Mouse (Mus musculus): ENCODE results near the gene Krt80. TPM values are rescaled to one million over a fixed set of nuclear protein-coding genes. Genes with fewer than 3 reads are reported as not detected.

Krt80 gene
- polyA plus RNA-seq, 1 experiment from 2014 or later, result not detected

GRCm38 (mm10) chr15:101322640-101323039 is 47.3 kb downstream of the Krt80 start:
- no peak overlapping the region for H3K4me2 ChIP-seq (ENCODE audit: low read depth, low read length)
- H3K4me3 ChIP-seq (ENCODE audit: low read depth, low read length), result no peak overlapping the region
- H3K36me3 ChIP-seq (replicated peaks; ENCODE audit: control insufficient read depth, insufficient read depth, low read depth, low read length), result no peaks in the 10 kb centered on the region
- H3K9me3 ChIP-seq (replicated peaks; ENCODE audit: control insufficient read depth, low read length), result no peaks in the 10 kb centered on the region
- H3K27me3 ChIP-seq (ENCODE audit: control insufficient read depth, insufficient read depth, low read length), result no peaks in the 10 kb centered on the region
- 88% methylated on average over 7 of the region's 7 CpGs for WGBS
- H3K27ac ChIP-seq (replicated peaks; ENCODE audit: low read depth, low read length), result no peak overlapping the region
- no peak for DNase-seq (ENCODE audit: low spot score)
- H3K9ac ChIP-seq (replicated peaks; ENCODE audit: low read length), result no peak overlapping the region
- no peaks in the 10 kb centered on the region for H3K4me1 ChIP-seq (ENCODE audit: control insufficient read depth, insufficient read depth, low read length)
- ATAC-seq (replicated peaks; ENCODE audit: insufficient number of reproducible peaks, low FRiP score, low TSS enrichment, low read depth), result no peak

- 79% methylated on average over 5 of the region's 5 CpGs for WGBS
- no peaks in the 10 kb centered on the region for H3K36me3 ChIP-seq (replicated peaks; ENCODE audit: control insufficient read depth, insufficient read depth, low read depth, low read length)
- ATAC-seq (replicated peaks; ENCODE audit: insufficient number of reproducible peaks, low FRiP score, low TSS enrichment, low read depth) (no peak), DNase-seq (ENCODE audit: low spot score) (no peak)
- H3K4me1 ChIP-seq (ENCODE audit: control insufficient read depth, insufficient read depth, low read length), result no peaks in the 10 kb centered on the region
- no peak overlapping the region for H3K4me2 ChIP-seq (ENCODE audit: low read depth, low read length)
- no peak overlapping the region for H3K27ac ChIP-seq (replicated peaks; ENCODE audit: low read depth, low read length)
- H3K9ac ChIP-seq (replicated peaks; ENCODE audit: low read length), result no peak overlapping the region
- no peaks in the 10 kb centered on the region for H3K27me3 ChIP-seq (ENCODE audit: control insufficient read depth, insufficient read depth, low read length)
- no peak overlapping the region for H3K4me3 ChIP-seq (ENCODE audit: low read depth, low read length)
- H3K9me3 ChIP-seq (replicated peaks; ENCODE audit: control insufficient read depth, low read length), result no peaks in the 10 kb centered on the region
Observed at GRCm38 (mm10) chr15:101322106-101322505, 47.9 kb downstream of the Krt80 start.

- Histone ChIP-seq H3K9me3 (replicated peaks; ENCODE audit: control insufficient read depth, low read length) (no peaks in the 10 kb centered on the region), H3K9ac (replicated peaks; ENCODE audit: low read length) (no peak overlapping the region), H3K27ac (replicated peaks; ENCODE audit: low read depth, low read length) (no peak overlapping the region), H3K4me1 (ENCODE audit: control insufficient read depth, insufficient read depth, low read length) (no peaks in the 10 kb centered on the region), H3K4me3 (ENCODE audit: low read depth, low read length) (no peak overlapping the region), H3K27me3 (ENCODE audit: control insufficient read depth, insufficient read depth, low read length) (no peaks in the 10 kb centered on the region), H3K36me3 (replicated peaks; ENCODE audit: control insufficient read depth, insufficient read depth, low read depth, low read length) (no peaks in the 10 kb centered on the region), H3K4me2 (ENCODE audit: low read depth, low read length) (no peak overlapping the region)
- 63% methylated on average over 5 of the region's 5 CpGs for WGBS
- ATAC-seq (replicated peaks; ENCODE audit: insufficient number of reproducible peaks, low FRiP score, low TSS enrichment, low read depth) (no peak), DNase-seq (ENCODE audit: low spot score) (no peak)
Observed at GRCm38 (mm10) chr15:101321126-101321525, 48.8 kb downstream of the Krt80 start.

GRCm38 (mm10) chr15:101320618-101321041 is 49.3 kb downstream of the Krt80 start:
- H3K4me1 ChIP-seq (ENCODE audit: control insufficient read depth, insufficient read depth, low read length), result no peaks in the 10 kb centered on the region
- no peak overlapping the region; the same call in 1 of the 2 replicates for H3K9ac ChIP-seq (replicated peaks; ENCODE audit: low read length)
- no peak overlapping the region for H3K4me2 ChIP-seq (ENCODE audit: low read depth, low read length)
- H3K27ac ChIP-seq (replicated peaks; ENCODE audit: low read depth, low read length), result no peak overlapping the region
- H3K36me3 ChIP-seq (replicated peaks; ENCODE audit: control insufficient read depth, insufficient read depth, low read depth, low read length), result no peaks in the 10 kb centered on the region
- DNase-seq (ENCODE audit: low spot score) (no peak), ATAC-seq (replicated peaks; ENCODE audit: insufficient number of reproducible peaks, low FRiP score, low TSS enrichment, low read depth) (no peak)
- no peaks in the 10 kb centered on the region for H3K27me3 ChIP-seq (ENCODE audit: control insufficient read depth, insufficient read depth, low read length)
- 63% methylated on average over 6 of the region's 6 CpGs for WGBS
- H3K9me3 ChIP-seq (replicated peaks; ENCODE audit: control insufficient read depth, low read length), result no peaks in the 10 kb centered on the region
- no peak overlapping the region for H3K4me3 ChIP-seq (ENCODE audit: low read depth, low read length)

- no peak overlapping the region for H3K4me3 ChIP-seq (ENCODE audit: low read depth, low read length)
- WGBS, result 90% methylated on average over 6 of the region's 6 CpGs
- no peak overlapping the region for H3K4me2 ChIP-seq (ENCODE audit: low read depth, low read length)
- ATAC-seq (replicated peaks; ENCODE audit: insufficient number of reproducible peaks, low FRiP score, low TSS enrichment, low read depth) (no peak), DNase-seq (ENCODE audit: low spot score) (no peak)
- H3K9me3 ChIP-seq (replicated peaks; ENCODE audit: control insufficient read depth, low read length), result no peaks in the 10 kb centered on the region
- no peak overlapping the region for H3K9ac ChIP-seq (replicated peaks; ENCODE audit: low read length)
- no peaks in the 10 kb centered on the region for H3K4me1 ChIP-seq (ENCODE audit: control insufficient read depth, insufficient read depth, low read length)
- no peaks in the 10 kb centered on the region for H3K27me3 ChIP-seq (ENCODE audit: control insufficient read depth, insufficient read depth, low read length)
- no peaks in the 10 kb centered on the region for H3K36me3 ChIP-seq (replicated peaks; ENCODE audit: control insufficient read depth, insufficient read depth, low read depth, low read length)
- no peak overlapping the region for H3K27ac ChIP-seq (replicated peaks; ENCODE audit: low read depth, low read length)
Observed at GRCm38 (mm10) chr15:101320010-101320617, 49.8 kb downstream of the Krt80 start.

GRCm38 (mm10) chr15:101318889-101319765 is 50.8 kb downstream of the Krt80 start:
- Histone ChIP-seq H3K27me3 (ENCODE audit: control insufficient read depth, insufficient read depth, low read length) (no peaks in the 10 kb centered on the region), H3K9ac (replicated peaks; ENCODE audit: low read length) (no peak overlapping the region), H3K36me3 (replicated peaks; ENCODE audit: control insufficient read depth, insufficient read depth, low read depth, low read length) (no peaks in the 10 kb centered on the region), H3K27ac (replicated peaks; ENCODE audit: low read depth, low read length) (no peak overlapping the region), H3K4me3 (ENCODE audit: low read depth, low read length) (no peak overlapping the region), H3K9me3 (replicated peaks; ENCODE audit: control insufficient read depth, low read length) (no peaks in the 10 kb centered on the region), H3K4me1 (ENCODE audit: control insufficient read depth, insufficient read depth, low read length) (no peaks in the 10 kb centered on the region), H3K4me2 (ENCODE audit: low read depth, low read length) (no peak overlapping the region)
- DNase-seq (ENCODE audit: low spot score) (no peak), ATAC-seq (replicated peaks; ENCODE audit: insufficient number of reproducible peaks, low FRiP score, low TSS enrichment, low read depth) (no peak)
- WGBS, result 55% methylated on average over 14 of the region's 14 CpGs

- no peak overlapping the region for H3K27ac ChIP-seq (replicated peaks; ENCODE audit: low read depth, low read length)
- no peak for DNase-seq (ENCODE audit: low spot score)
- WGBS, result 78% methylated on average over 2 of the region's 2 CpGs
- no peaks in the 10 kb centered on the region for H3K27me3 ChIP-seq (ENCODE audit: control insufficient read depth, insufficient read depth, low read length)
- ATAC-seq (replicated peaks; ENCODE audit: insufficient number of reproducible peaks, low FRiP score, low TSS enrichment, low read depth), result no peak
- no peaks in the 10 kb centered on the region for H3K36me3 ChIP-seq (replicated peaks; ENCODE audit: control insufficient read depth, insufficient read depth, low read depth, low read length)
- H3K9me3 ChIP-seq (replicated peaks; ENCODE audit: control insufficient read depth, low read length), result no peaks in the 10 kb centered on the region
- H3K9ac ChIP-seq (replicated peaks; ENCODE audit: low read length), result no peak overlapping the region
- H3K4me3 ChIP-seq (ENCODE audit: low read depth, low read length), result no peak overlapping the region
- no peaks in the 10 kb centered on the region for H3K4me1 ChIP-seq (ENCODE audit: control insufficient read depth, insufficient read depth, low read length)
- H3K4me2 ChIP-seq (ENCODE audit: low read depth, low read length), result no peak overlapping the region
Observed at GRCm38 (mm10) chr15:101317814-101318500, 52.0 kb downstream of the Krt80 start.
